ENCODE assay signal across 8 mouse cellular contexts in the genomic region with DNA sequence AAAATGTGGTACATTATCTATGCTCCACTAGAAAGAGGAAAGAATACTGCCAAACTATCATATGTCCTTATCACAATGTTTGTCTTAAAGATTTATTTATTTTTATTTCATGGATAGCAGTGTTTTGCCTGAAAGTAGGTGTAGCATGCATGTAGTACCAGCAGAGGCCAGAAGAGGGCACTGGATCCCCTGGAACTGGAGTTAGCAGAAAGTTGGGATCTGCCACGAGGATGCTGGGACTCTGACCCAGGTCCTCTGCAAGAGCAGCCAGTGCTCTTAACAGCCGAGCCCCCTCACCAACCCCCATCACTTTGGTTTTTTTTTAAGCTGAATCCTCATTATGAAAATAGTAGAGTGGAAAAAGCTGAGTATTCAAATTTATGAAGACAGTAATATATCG. TPM values are rescaled to one million over a fixed set of nuclear protein-coding genes. Genes with fewer than 3 reads are reported as not detected.
A peak's percentile ranks its signal among the peaks of the same experiment; 100 is the strongest.
DNase-seq lines count a peak whose midpoint lies in the region; ATAC-seq lines count a peak whose summit lies in the region.

No protein-coding gene starts in this region.

- ATAC-seq in hindbrain, embryonic 11.5 days (ENCODE audit: low FRiP score): no peak
- no peak for ATAC-seq in hindbrain, embryonic 12.5 days (ENCODE audit: low FRiP score)

- H3K36me3 ChIP-seq in hindbrain, embryonic 11.5 days (ENCODE audit: control insufficient read depth, insufficient read depth, low read length): no peaks in the 10 kb centered on the region
- no peaks in the 10 kb centered on the region for H3K36me3 ChIP-seq in hindbrain, embryonic 12.5 days

- H3K9me3 ChIP-seq in hindbrain, embryonic 11.5 days (ENCODE audit: control insufficient read depth, low read length): no peaks in the 10 kb centered on the region
- H3K9me3 ChIP-seq in hindbrain, embryonic 12.5 days (replicated peaks): no peaks in the 10 kb centered on the region

- no peak overlapping the region for H3K27ac ChIP-seq in hindbrain, embryonic 11.5 days (ENCODE audit: low read depth, low read length)
- H3K27ac ChIP-seq in hindbrain, embryonic 12.5 days: no peak overlapping the region

- H3K27me3 ChIP-seq in hindbrain, embryonic 11.5 days (ENCODE audit: control insufficient read depth, insufficient read depth, low read length): no peaks in the 10 kb centered on the region
- no peaks in the 10 kb centered on the region for H3K27me3 ChIP-seq in hindbrain, embryonic 12.5 days

- H3K4me3 ChIP-seq in hindbrain, embryonic 11.5 days (ENCODE audit: low read depth, low read length): no peak overlapping the region
- no peak overlapping the region for H3K4me3 ChIP-seq in hindbrain, embryonic 12.5 days

- no peak overlapping the region for H3K9ac ChIP-seq in hindbrain, embryonic 11.5 days (ENCODE audit: low read depth, low read length)
- no peak overlapping the region for H3K9ac ChIP-seq in hindbrain, embryonic 12.5 days

- WGBS in hindbrain, embryonic 11.5 days: 86% methylated on average over 3 of the region's 3 CpGs
- WGBS in hindbrain, embryonic 12.5 days: 84% methylated on average over 3 of the region's 3 CpGs

- peak; percentile 48 for DNase-seq in hindbrain, embryonic 11.5 days (ENCODE audit: low spot score)
- DNase-seq in B cell, adult 2 months: peak; percentile 61 to 66
- peak; percentile 76 for DNase-seq in R1 (ENCODE audit: low read depth, low spot score)
- peak; percentile 62 for DNase-seq in lung, postnatal 14 days
- no peak for DNase-seq in urinary bladder, postnatal 4 days (ENCODE audit: low spot score in 2 of 2)
- DNase-seq in right cerebral cortex, postnatal 10 days (ENCODE audit: low spot score in 2 of 2): no peak
- no peak for DNase-seq in adrenal gland, postnatal 4 days (ENCODE audit: low spot score in 2 of 2)

- no peaks in the 10 kb centered on the region for H3K4me1 ChIP-seq in hindbrain, embryonic 11.5 days (replicated peaks; ENCODE audit: control insufficient read depth, insufficient read depth, low read length)
- peaks cover 3% of the 10 kb centered on the region; the same call in 1 of the 2 replicates for H3K4me1 ChIP-seq in hindbrain, embryonic 12.5 days

- no peak overlapping the region for H3K4me2 ChIP-seq in hindbrain, embryonic 11.5 days (replicated peaks; ENCODE audit: low read depth, low read length)
- no peak overlapping the region for H3K4me2 ChIP-seq in hindbrain, embryonic 12.5 days (replicated peaks)

RNA-seq across cellular contexts. Expression of a gene that starts 37.7 kb away (rescaled TPM):
- 4.2 and 9.2 TPM in 2 replicates for polyA plus RNA-seq in hindbrain, embryonic 11.5 days (2014; fragmentation: Nextera tagmentation; extraction: Ambion mirVana)
- 6.3 TPM in 2 replicates for polyA plus RNA-seq in hindbrain, embryonic 12.5 days (2016; fragmentation: Nextera tagmentation; extraction: Ambion mirVana)
- 10 to 100 TPM; 50.9 to 55.5 TPM for total RNA-seq in adrenal gland, postnatal 4 days (2021)

Comparison
In these comparisons a context has a peak if more than half of its experiments do, and no peak if none do; other contexts are left out.
1. DNase-seq: peak in hindbrain, embryonic 11.5 days (single experiment), B cell, adult 2 months (2 of 2), R1 (single experiment) and lung, postnatal 14 days (single experiment); none in urinary bladder, postnatal 4 days (0 of 2), right cerebral cortex, postnatal 10 days (0 of 2) and adrenal gland, postnatal 4 days (0 of 2).